Mouse (Mus musculus) cerebellum, adult 2 months (tissue): ENCODE results near the gene Rnf214. TPM values are rescaled to one million over a fixed set of nuclear protein-coding genes. Genes with fewer than 3 reads are reported as not detected.

Experiments
- DNase-seq, 2 experiments: peaks; one replicate each; pipeline ENCODE4 v3.0.0; 2021
- H3K27ac ChIP-seq: fragments of 200-500 bp; 2 replicates; pipeline ENCODE4 v1.5.1; 2012; ENCODE audit warnings: low read length, control low read depth, inconsistent platforms; ENCODE audit not compliant: insufficient read depth
- H3K27me3 ChIP-seq: fragments of 200-500 bp; 2 replicates; pipeline ENCODE4 v1.6.1; 2012; ENCODE audit warnings: inconsistent platforms, mild to moderate bottlenecking, low read length, moderate library complexity; ENCODE audit not compliant: control insufficient read depth, insufficient read depth
- H3K4me1 ChIP-seq: fragments of 200-500 bp; 2 replicates; pipeline ENCODE4 v1.6.1; 2011; ENCODE audit warnings: low read length; ENCODE audit not compliant: control insufficient read depth, insufficient read depth
- H3K4me3 ChIP-seq: fragments of 200-500 bp; replicated peaks from 2 replicates; pipeline ENCODE3; 2011; ENCODE audit warnings: mild to moderate bottlenecking, low read depth, low read length, control low read depth; ENCODE audit not compliant: insufficient read depth
- CTCF ChIP-seq: fragments of 200-500 bp; IDR thresholded peaks from 2 replicates; pipeline ENCODE4 v1.5.1; 2011; ENCODE audit warnings: low read depth, mild to moderate bottlenecking, control low read depth, low read length, moderate library complexity, borderline replicate concordance; ENCODE audit not compliant: insufficient read depth
- POLR2A ChIP-seq: fragments of 200-500 bp; IDR thresholded peaks from 2 replicates; pipeline ENCODE4 v1.6.1; 2011; ENCODE audit warnings: low read length, control low read depth, borderline replicate concordance; ENCODE audit not compliant: insufficient read depth
- WGBS: fragments of 180-500 bp; shearing (Covaris S2); methylation state at CpG from one replicate; pipeline ENCODE4 v1.1.7; 2018; 5-methylcytosine and 5-hydroxymethylcytosine counted together
- polyA plus RNA-seq: library from polyadenylated mRNA; depleted of rRNA; stranded (reverse); fragments of >200 nt; gene quantifications from 2 replicates; pipeline ENCODE4 v1.2.3, GENCODE M21; 2012; rRNA removed

Gene Rnf214
- 45.8 and 47.4 TPM in 2 replicates for polyA plus RNA-seq

- Histone ChIP-seq H3K4me3 (peak within 1 kb of the TSS; percentile 74), H3K4me1 (no peaks in the 10 kb centered on the region; the same call in 1 of the 2 replicates), H3K27me3 (no peaks in the 10 kb centered on the region), H3K27ac (peak within 1 kb of the TSS; percentile 99)
- WGBS: under 1% methylated on average over 68 of the region's 80 CpGs
- TF ChIP-seq CTCF: peak; percentile 65; the same call in 1 of the 2 replicates
- TF ChIP-seq POLR2A: peak; percentile 91
- DNase-seq: peak; percentile 93 to 95
Measured at GRCm38 (mm10) chr9:45906355-45907077, at the start of gene Rnf214, which contains the start of gene Pcsk7. Gene Rnf214 (minus strand): TSS chr9:45906911. Gene Pcsk7 (plus strand): TSS chr9:45906497.

GRCm38 (mm10) chr9:45955107-45955963, 48.6 kb upstream of the Rnf214 start, which contains the start of gene Sidt2:
Gene Sidt2 (minus strand): TSS chr9:45955258.
- no peaks in the 10 kb centered on the region for H3K27me3 ChIP-seq
- under 1% methylated on average over 48 of the region's 48 CpGs for WGBS
- peak within 1 kb of the TSS; percentile 87 for H3K27ac ChIP-seq
- peaks cover 18% of the 10 kb centered on the region; the same call in 1 of the 2 replicates for H3K4me1 ChIP-seq
- TF ChIP-seq POLR2A (0 out of 2 replicates have a peak, but pooled peaks have one; percentile 18), CTCF (no peak)
- H3K4me3 ChIP-seq: peak within 1 kb of the TSS; percentile 80
- DNase-seq: peak; percentile 91 to 92

GRCm38 (mm10) chr9:45954294-45955106, 47.8 kb upstream of the Rnf214 start:
- H3K4me3 ChIP-seq: peak overlapping the region; percentile 80
- peaks cover 18% of the 10 kb centered on the region; the same call in 1 of the 2 replicates for H3K4me1 ChIP-seq

GRCm38 (mm10) chr9:45953511-45954293, 47.0 kb upstream of the Rnf214 start:
- H3K27me3 ChIP-seq: no peaks in the 10 kb centered on the region
- H3K27ac ChIP-seq: peak overlapping the region; percentile 87
- TF ChIP-seq CTCF (no peak), POLR2A (no peak)
- no peak for DNase-seq
- 36% methylated on average over 13 of the region's 13 CpGs for WGBS
- H3K4me3 ChIP-seq: peak overlapping the region; percentile 80
- H3K4me1 ChIP-seq: peaks cover 18% of the 10 kb centered on the region; the same call in 1 of the 2 replicates

More at GRCm38 (mm10) chr9:45954294-45955106, 47.8 kb upstream of the Rnf214 start:
- DNase-seq: peak; percentile 67 to 72
- peak overlapping the region; percentile 87 for H3K27ac ChIP-seq
- under 1% methylated on average over 63 of the region's 63 CpGs for WGBS
- no peaks in the 10 kb centered on the region for H3K27me3 ChIP-seq
- TF ChIP-seq POLR2A (0 out of 2 replicates have a peak, but pooled peaks have one; percentile 15), CTCF (no peak)

GRCm38 (mm10) chr9:45952890-45953289, 46.2 kb upstream of the Rnf214 start:
- 69% methylated on average over 7 of the region's 7 CpGs for WGBS

GRCm38 (mm10) chr9:45952057-45952456, 45.3 kb upstream of the Rnf214 start:
- WGBS: 88% methylated on average over 4 of the region's 4 CpGs
- TF ChIP-seq POLR2A: no peak
- no peak for TF ChIP-seq CTCF
- no peak for DNase-seq

More at GRCm38 (mm10) chr9:45952890-45953289, 46.2 kb upstream of the Rnf214 start:
- Histone ChIP-seq H3K27me3 (no peaks in the 10 kb centered on the region), H3K27ac (no peak overlapping the region), H3K4me1 (peaks cover 20% of the 10 kb centered on the region), H3K4me3 (peak overlapping the region; percentile 80)
- TF ChIP-seq POLR2A (no peak), CTCF (no peak)
- no peak for DNase-seq

More at GRCm38 (mm10) chr9:45952057-45952456, 45.3 kb upstream of the Rnf214 start:
- H3K4me1 ChIP-seq: peaks cover 26% of the 10 kb centered on the region
- no peak overlapping the region for H3K27ac ChIP-seq
- H3K4me3 ChIP-seq: no peak overlapping the region
- no peaks in the 10 kb centered on the region for H3K27me3 ChIP-seq
